Mouse (Mus musculus): ENCODE data around the gene Exoc6. TPM values are rescaled to one million over a fixed set of nuclear protein-coding genes. Genes with fewer than 3 reads are reported as not detected.

Gene Exoc6
- polyA plus RNA-seq, 1 experiment from 2014 or later = 27.2 TPM

DNA sequence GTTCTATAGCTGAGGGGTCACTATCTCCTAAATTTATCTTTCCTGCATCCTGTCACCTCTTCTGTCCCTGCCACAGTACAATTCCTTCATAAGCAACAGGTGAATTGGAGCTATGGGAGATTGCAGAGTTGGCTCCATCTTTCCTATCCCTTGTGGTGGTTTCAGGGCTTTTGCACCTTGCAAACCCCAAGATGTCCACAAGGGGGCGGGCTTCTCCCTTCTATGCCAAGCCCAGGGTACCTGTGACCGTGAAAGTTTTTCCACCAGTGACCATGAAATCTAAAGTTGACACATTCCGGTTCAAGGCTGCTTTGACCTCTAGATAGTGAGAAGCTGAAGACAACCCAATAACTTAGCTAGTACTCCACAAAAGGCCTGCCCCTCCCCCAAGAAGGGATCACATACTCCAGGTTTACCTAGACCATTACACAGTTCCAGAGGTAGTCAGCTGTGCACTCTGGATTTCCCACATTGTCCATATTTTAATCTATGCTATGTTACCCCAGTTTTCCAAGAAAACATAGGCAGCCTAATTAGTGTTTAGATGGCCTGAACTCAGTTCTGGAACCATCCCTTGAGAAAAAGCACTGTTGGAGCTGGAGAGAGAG, 153.8 kb downstream of the Exoc6 start:
- Histone ChIP-seq H3K4me3 (replicated peaks) (no peak overlapping the region), H3K9me3 (replicated peaks) (no peaks in the 10 kb centered on the region), H3K4me2 (no peak overlapping the region), H3K36me3 (replicated peaks) (no peaks in the 10 kb centered on the region), H3K9ac (no peak overlapping the region), H3K27ac (replicated peaks) (no peak overlapping the region), H3K27me3 (peaks cover 62% of the 10 kb centered on the region), H3K4me1 (replicated peaks) (peaks cover 4% of the 10 kb centered on the region; the same call in 1 of the 2 replicates)
- ATAC-seq (ENCODE audit: insufficient read depth) = no peak
- 4% methylated on average over 3 of the region's 3 CpGs for WGBS (ENCODE audit: insufficient replicate concordance)

DNA sequence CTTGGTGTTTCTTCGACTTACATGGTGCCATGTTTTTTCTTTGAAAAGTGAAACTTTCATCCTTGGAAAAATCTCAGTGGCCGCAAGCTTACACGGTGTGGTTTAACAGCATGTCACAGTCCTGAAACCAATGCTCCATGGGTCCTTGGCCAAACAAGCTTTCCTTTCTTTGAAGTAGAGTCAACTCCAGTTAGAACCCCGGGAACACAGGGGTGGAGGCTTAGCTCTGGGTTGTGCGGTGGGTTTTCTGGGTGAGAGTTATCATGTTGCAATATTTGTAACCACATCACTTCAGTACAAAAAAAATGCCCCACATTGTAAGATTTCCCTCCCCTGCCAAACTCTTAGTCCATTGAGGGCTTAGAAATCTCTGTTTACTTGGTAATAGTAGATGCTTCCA, 155.5 kb downstream of the Exoc6 start:
- no peaks in the 10 kb centered on the region for H3K9me3 ChIP-seq (replicated peaks)
- WGBS (ENCODE audit: insufficient replicate concordance) = 71% methylated on average over 5 of the region's 5 CpGs
- H3K4me2 ChIP-seq = no peak overlapping the region
- H3K27ac ChIP-seq (replicated peaks) = no peak overlapping the region
- peaks cover 45% of the 10 kb centered on the region for H3K27me3 ChIP-seq
- no peaks in the 10 kb centered on the region for H3K36me3 ChIP-seq (replicated peaks)
- no peak overlapping the region for H3K4me3 ChIP-seq (replicated peaks)
- no peak for ATAC-seq (ENCODE audit: insufficient read depth)
- H3K4me1 ChIP-seq (replicated peaks) = peaks cover 4% of the 10 kb centered on the region; the same call in 1 of the 2 replicates
- H3K9ac ChIP-seq = no peak overlapping the region

- Histone ChIP-seq H3K4me1 (replicated peaks) (no peaks in the 10 kb centered on the region), H3K9ac (no peak overlapping the region), H3K4me3 (replicated peaks) (no peak overlapping the region), H3K4me2 (no peak overlapping the region), H3K27me3 (no peaks in the 10 kb centered on the region), H3K27ac (replicated peaks) (no peak overlapping the region), H3K9me3 (replicated peaks) (no peaks in the 10 kb centered on the region), H3K36me3 (replicated peaks) (no peaks in the 10 kb centered on the region)
- 34% methylated on average over 10 of the region's 10 CpGs for WGBS (ENCODE audit: insufficient replicate concordance)
- no peak for ATAC-seq (ENCODE audit: insufficient read depth)
These were observed 164.5 kb downstream of the Exoc6 start for GRCm38 (mm10) chr19:37714681-37715080.

DNA sequence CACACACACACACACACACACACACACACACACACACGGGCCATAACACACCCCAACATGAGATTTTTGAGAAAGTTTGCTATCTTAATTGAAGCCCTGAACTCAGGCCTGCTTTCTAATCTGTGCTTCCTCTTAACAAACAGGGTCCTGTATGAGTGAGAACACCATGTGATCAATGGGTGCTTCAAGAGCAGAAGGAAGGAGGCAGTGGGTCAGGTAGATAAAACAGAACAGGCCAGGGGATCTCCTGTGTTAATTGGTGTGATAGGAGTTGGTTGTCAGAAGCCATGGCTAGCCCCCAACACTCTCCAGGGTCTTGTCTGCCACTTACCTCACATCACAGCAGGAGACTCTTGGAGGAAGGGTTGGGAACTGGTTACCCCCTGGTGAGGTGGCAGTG, 165.8 kb downstream of the Exoc6 start:
- Histone ChIP-seq H3K9ac (no peak overlapping the region), H3K4me2 (no peak overlapping the region), H3K27me3 (no peaks in the 10 kb centered on the region), H3K36me3 (replicated peaks) (no peaks in the 10 kb centered on the region), H3K4me1 (replicated peaks) (no peaks in the 10 kb centered on the region), H3K4me3 (replicated peaks) (no peak overlapping the region), H3K9me3 (replicated peaks) (no peaks in the 10 kb centered on the region), H3K27ac (replicated peaks) (no peak overlapping the region)
- ATAC-seq (ENCODE audit: insufficient read depth) = no peak
- 20% methylated on average over 1 of the region's 1 CpGs for WGBS (ENCODE audit: insufficient replicate concordance)

DNA sequence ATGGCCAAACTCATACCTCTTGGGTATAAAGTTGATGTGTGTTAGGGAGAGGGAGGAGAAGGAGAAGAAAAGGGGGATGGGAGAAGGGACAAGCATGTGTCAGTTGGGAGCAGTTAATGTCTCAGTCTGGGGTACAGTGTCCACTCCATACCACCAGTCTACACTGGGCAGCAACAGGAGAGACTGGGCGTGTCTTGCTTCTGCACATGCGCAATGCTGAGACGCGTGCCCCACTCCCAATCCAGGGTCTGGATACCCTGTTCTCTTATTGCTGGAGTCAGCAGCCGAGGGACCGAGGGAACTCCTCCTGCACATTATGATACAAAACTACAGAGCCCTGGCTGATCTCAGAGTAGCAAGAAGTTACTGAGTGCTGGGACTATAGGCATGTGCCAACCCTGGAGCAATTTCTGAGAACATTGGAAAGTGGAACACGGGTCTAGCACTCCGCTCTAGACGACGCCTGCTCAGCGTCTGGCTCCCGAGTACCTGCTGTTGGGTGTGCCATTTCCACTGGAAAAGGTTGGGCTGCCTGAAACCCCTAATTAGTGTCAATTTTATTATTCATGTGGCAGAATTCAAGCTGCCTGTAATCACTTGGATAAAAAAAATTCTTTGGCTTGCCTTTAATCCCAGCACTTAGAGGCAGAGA, 166.4 kb downstream of the Exoc6 start:
- H3K27me3 ChIP-seq = no peaks in the 10 kb centered on the region
- ATAC-seq (ENCODE audit: insufficient read depth) = no peak
- H3K9me3 ChIP-seq (replicated peaks) = no peaks in the 10 kb centered on the region
- H3K4me1 ChIP-seq (replicated peaks) = no peaks in the 10 kb centered on the region
- no peak overlapping the region for H3K4me2 ChIP-seq
- H3K4me3 ChIP-seq (replicated peaks) = no peak overlapping the region
- no peaks in the 10 kb centered on the region for H3K36me3 ChIP-seq (replicated peaks)
- H3K9ac ChIP-seq = no peak overlapping the region
- H3K27ac ChIP-seq (replicated peaks) = no peak overlapping the region
- WGBS (ENCODE audit: insufficient replicate concordance) = 71% methylated on average over 12 of the region's 12 CpGs

DNA sequence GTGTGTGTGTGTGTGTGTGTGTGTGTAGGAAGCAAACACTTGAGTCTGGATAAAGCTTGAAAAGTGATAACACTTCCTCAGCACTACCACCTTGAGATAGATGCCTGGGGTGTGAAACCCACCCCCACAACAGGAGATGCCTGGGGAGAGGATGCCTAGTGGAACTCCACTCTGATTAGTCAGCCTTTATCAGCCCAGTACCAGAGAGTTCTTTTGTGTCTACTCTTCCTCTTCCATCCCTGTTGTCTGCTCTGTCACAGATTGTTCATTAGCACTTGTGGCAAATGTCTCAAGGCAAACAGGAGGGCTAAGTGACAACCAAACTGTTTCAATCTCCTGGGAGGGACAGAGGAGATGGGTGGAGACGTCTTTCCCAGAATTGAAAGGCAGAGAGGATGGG, 168.9 kb downstream of the Exoc6 start:
- H3K4me1 ChIP-seq (replicated peaks) = no peaks in the 10 kb centered on the region
- ATAC-seq (ENCODE audit: insufficient read depth) = no peak
- 15% methylated on average over 1 of the region's 1 CpGs for WGBS (ENCODE audit: insufficient replicate concordance)

DNA sequence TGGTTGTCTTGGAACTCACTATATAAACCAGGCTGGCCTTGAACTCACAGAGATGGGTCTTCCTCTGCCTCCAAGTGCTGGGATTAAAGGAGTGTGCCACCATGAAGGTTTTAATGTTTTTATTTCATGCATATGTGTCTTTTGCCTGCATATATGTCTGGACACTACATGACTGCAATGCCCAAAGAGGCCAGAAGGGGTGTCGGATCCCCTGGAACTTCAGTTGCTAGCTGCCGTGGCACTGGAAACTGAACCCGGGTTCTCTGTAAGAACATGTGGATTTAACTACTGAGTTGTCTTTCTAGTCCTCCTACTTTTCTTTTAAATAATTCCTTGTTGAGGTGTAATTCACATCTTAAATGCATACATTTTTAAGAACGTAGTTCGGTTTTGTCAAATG, 174.4 kb downstream of the Exoc6 start:
- H3K27me3 ChIP-seq = 0 out of 2 replicates have a peak, but pooled peaks cover 4% of the 10 kb centered on the region
- ATAC-seq (ENCODE audit: insufficient read depth) = no peak
- H3K9me3 ChIP-seq (replicated peaks) = no peaks in the 10 kb centered on the region
- H3K9ac ChIP-seq = no peak overlapping the region
- no peak overlapping the region for H3K4me2 ChIP-seq
- H3K27ac ChIP-seq (replicated peaks) = no peak overlapping the region
- H3K4me1 ChIP-seq (replicated peaks) = no peaks in the 10 kb centered on the region
- 77% methylated on average over 5 of the region's 5 CpGs for WGBS (ENCODE audit: insufficient replicate concordance)
- H3K36me3 ChIP-seq (replicated peaks) = no peaks in the 10 kb centered on the region
- H3K4me3 ChIP-seq (replicated peaks) = no peak overlapping the region

More for the DNA sequence above, 168.9 kb downstream of the Exoc6 start:
- Histone ChIP-seq H3K4me3 (replicated peaks) (no peak overlapping the region), H3K27me3 (0 out of 2 replicates have a peak, but pooled peaks cover 4% of the 10 kb centered on the region), H3K9me3 (replicated peaks) (no peaks in the 10 kb centered on the region), H3K36me3 (replicated peaks) (no peaks in the 10 kb centered on the region), H3K9ac (no peak overlapping the region), H3K4me2 (no peak overlapping the region), H3K27ac (replicated peaks) (no peak overlapping the region)

- no peak overlapping the region for H3K4me3 ChIP-seq (replicated peaks)
- no peak overlapping the region for H3K4me2 ChIP-seq
- no peak overlapping the region for H3K27ac ChIP-seq (replicated peaks)
- H3K36me3 ChIP-seq (replicated peaks) = no peaks in the 10 kb centered on the region
- 71% methylated on average over 7 of the region's 7 CpGs for WGBS (ENCODE audit: insufficient replicate concordance)
- no peak for ATAC-seq (ENCODE audit: insufficient read depth)
- no peak overlapping the region for H3K9ac ChIP-seq
- H3K27me3 ChIP-seq = 0 out of 2 replicates have a peak, but pooled peaks cover 4% of the 10 kb centered on the region
- H3K9me3 ChIP-seq (replicated peaks) = no peaks in the 10 kb centered on the region
- H3K4me1 ChIP-seq (replicated peaks) = no peaks in the 10 kb centered on the region
These were observed 176.4 kb downstream of the Exoc6 start for GRCm38 (mm10) chr19:37726585-37726984.

DNA sequence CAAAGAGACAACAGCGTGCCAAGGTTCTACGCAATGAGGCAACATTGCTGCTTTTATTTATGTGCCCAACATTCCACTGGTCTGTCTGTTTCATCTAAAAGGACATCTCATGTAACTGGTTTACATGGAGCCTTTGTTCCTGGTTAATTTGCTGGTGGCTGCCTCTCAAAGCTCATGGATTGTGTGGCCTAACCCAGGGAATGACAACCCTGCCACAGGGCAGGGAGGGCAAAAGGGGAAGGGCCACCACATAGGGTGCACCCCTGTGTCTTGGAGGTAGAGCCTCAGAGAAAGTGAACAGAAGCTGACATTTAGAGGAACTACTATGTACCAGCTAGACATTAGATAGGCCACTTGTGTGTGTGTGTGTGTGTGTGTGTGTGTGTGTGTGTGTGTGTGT, 177.1 kb downstream of the Exoc6 start:
- H3K4me2 ChIP-seq = no peak overlapping the region
- WGBS (ENCODE audit: insufficient replicate concordance) = 76% methylated on average over 2 of the region's 2 CpGs
- ATAC-seq (ENCODE audit: insufficient read depth) = no peak
- H3K9ac ChIP-seq = no peak overlapping the region
- H3K4me3 ChIP-seq (replicated peaks) = no peak overlapping the region
- H3K27me3 ChIP-seq = 0 out of 2 replicates have a peak, but pooled peaks cover 4% of the 10 kb centered on the region
- H3K27ac ChIP-seq (replicated peaks) = no peak overlapping the region
- no peaks in the 10 kb centered on the region for H3K4me1 ChIP-seq (replicated peaks)
- H3K36me3 ChIP-seq (replicated peaks) = no peaks in the 10 kb centered on the region
- no peaks in the 10 kb centered on the region for H3K9me3 ChIP-seq (replicated peaks)

Other genes with a start within 250 kb of the Exoc6 start
- gene Ide, start 212.6 kb upstream of the Exoc6 start, polyA plus RNA-seq (2015; fragmentation: Nextera tagmentation; extraction: Ambion mirVana) = 23.3 and 25.8 TPM in 2 replicates
- gene Kif11, start 174.0 kb upstream of the Exoc6 start, polyA plus RNA-seq (2015; fragmentation: Nextera tagmentation; extraction: Ambion mirVana) = 53.0 and 53.3 TPM in 2 replicates
- gene Hhex, start 115.6 kb upstream of the Exoc6 start, polyA plus RNA-seq (2015; fragmentation: Nextera tagmentation; extraction: Ambion mirVana) = 28.5 and 30.3 TPM in 2 replicates
- not detected in 2 replicates for gene Cyp26c1, start 135.2 kb downstream of the Exoc6 start, polyA plus RNA-seq (2015; fragmentation: Nextera tagmentation; extraction: Ambion mirVana)
- 0.16 and 0.20 TPM in 2 replicates for gene Cyp26a1, start 147.4 kb downstream of the Exoc6 start, polyA plus RNA-seq (2015; fragmentation: Nextera tagmentation; extraction: Ambion mirVana)

Data from liver, embryonic 15.5 days (tissue).